Mouse (Mus musculus): Measurements from ENCODE around the gene Fras1. TPM values are rescaled to one million over a fixed set of nuclear protein-coding genes. Genes with fewer than 3 reads are reported as not detected.

Fras1 gene
- total and polyA plus RNA-seq, 3 experiments, result 2.1 to 5.8 (median 5.4) TPM

DNA sequence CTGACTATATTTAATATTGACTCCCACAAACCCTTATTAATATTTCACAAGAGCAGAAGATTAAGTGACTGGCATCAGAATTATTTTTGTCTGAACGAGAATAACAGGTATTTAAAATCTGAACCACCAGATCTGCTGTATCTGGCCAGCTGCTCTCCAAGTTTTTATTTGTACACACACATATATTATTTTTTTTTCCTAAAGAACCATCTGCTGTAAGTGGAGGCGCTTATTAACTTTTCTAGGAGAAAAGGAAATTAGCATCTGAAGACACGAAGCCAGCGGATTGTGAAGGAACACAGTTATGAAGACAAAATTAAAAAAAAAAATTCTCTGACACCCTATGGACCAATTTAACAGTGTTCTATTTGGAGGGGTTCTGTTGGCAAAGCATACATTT lies 43.4 kb downstream of the Fras1 start:
- DNase-seq (ENCODE audit: extremely low read depth), result no peak
- TF ChIP-seq ETS1 (conservative IDR thresholded peaks at IDR 0.05; ENCODE audit: low read depth, low read length), result no peak
- no peak for TF ChIP-seq NRF1 (IDR thresholded peaks at IDR 0.05; ENCODE audit: low read depth, low read length)
- TF ChIP-seq SIN3A (IDR thresholded peaks at IDR 0.05; ENCODE audit: low read length), result no peak
- TF ChIP-seq RAD21 (IDR thresholded peaks at IDR 0.05; ENCODE audit: low read depth, low read length), result no peak
- TF ChIP-seq POLR2A (IDR thresholded peaks at IDR 0.05; ENCODE audit: low read depth, low read length), result no peak
- no peak for TF ChIP-seq CHD1 (IDR thresholded peaks at IDR 0.05; ENCODE audit: low read depth, low read length)
- no peak for TF ChIP-seq JUN (IDR thresholded peaks at IDR 0.05; ENCODE audit: insufficient read depth, low read depth, low read length)
- TF ChIP-seq ZNF384 (IDR thresholded peaks at IDR 0.05; ENCODE audit: low read depth, low read length), result no peak
- no peak for TF ChIP-seq MEF2A (IDR thresholded peaks at IDR 0.05; ENCODE audit: borderline replicate concordance, low read depth, low read length)
- TF ChIP-seq PAX5 (IDR thresholded peaks at IDR 0.05; ENCODE audit: low read length), result no peak
- no peak for TF ChIP-seq JUND (conservative IDR thresholded peaks at IDR 0.05; ENCODE audit: low read depth, low read length)
- Histone ChIP-seq H3K4me1 (ENCODE audit: control insufficient read depth in 1 of 2, insufficient read depth in 2 of 2) (peaks cover 4 to 43% of the 10 kb centered on the region in 2 experiments; a peak in 3 of 4 replicates), H3K9ac (ENCODE audit: insufficient read depth, low read depth) (no peak overlapping the region), H3K79me2 (replicated peaks; ENCODE audit: control insufficient read depth, extremely low read depth, insufficient read depth, poor library complexity, severe bottlenecking) (no peaks in the 10 kb centered on the region), H3K27ac (ENCODE audit: insufficient read depth, low read depth) (no peak overlapping the region), H3K9me3 (replicated peaks; ENCODE audit: low read length) (no peaks in the 10 kb centered on the region), H3K27me3 (replicated peaks) (no peaks in the 10 kb centered on the region), H3K36me3 (replicated peaks in 1 of 2; ENCODE audit: control insufficient read depth in 1 of 2, insufficient read depth in 1 of 2, low read length in 1 of 2) (no peaks in the 10 kb centered on the region), H3K4me2 (ENCODE audit: insufficient read depth, low read depth, poor library complexity, severe bottlenecking) (no peak overlapping the region), H3K4me3 (replicated peaks in 1 of 3; ENCODE audit: low read depth in 2 of 3, low read length in 2 of 3, poor library complexity in 1 of 3) (no peak overlapping the region)
- in situ Hi-C loops (cut with MboI; ENCODE audit: low pct_ligation_motif_present, low pct_unique_long_range_greater_than_20kb, low sequenced_read_pairs) (no loop called here), dilution Hi-C loops (cut with MboI; ENCODE audit: extremely low pct_ligation_motif_present, extremely low pct_unique_long_range_greater_than_20kb, low sequenced_read_pairs) (no loop called here)

DNA sequence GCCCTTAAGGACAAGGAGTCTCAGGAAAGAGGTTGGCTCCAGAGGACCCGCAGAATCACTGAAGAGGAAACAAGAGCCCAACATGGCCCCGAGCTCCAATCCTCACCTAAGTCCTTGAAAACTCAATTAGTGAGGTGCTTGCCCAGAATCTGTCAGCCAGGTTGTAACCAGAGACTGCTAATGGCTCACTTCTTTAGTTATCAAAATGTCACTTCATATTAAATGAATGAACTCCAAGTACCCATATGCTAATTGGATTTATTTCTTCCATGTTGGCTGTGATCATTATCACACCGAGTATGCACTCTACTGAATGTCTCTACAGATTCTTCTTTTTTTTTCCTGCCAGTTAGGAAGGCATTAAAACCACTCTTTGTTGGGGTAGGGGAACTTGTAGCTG lies 47.8 kb downstream of the Fras1 start:
- no peak overlapping the region for H3K4me3 ChIP-seq (replicated peaks in 1 of 3; ENCODE audit: low read depth in 2 of 3, low read length in 2 of 3, poor library complexity in 1 of 3)
- no peaks in the 10 kb centered on the region for H3K27me3 ChIP-seq (replicated peaks)
- dilution Hi-C loops (cut with MboI; ENCODE audit: extremely low pct_ligation_motif_present, extremely low pct_unique_long_range_greater_than_20kb, low sequenced_read_pairs) (no loop called here), in situ Hi-C loops (cut with MboI; ENCODE audit: low pct_ligation_motif_present, low pct_unique_long_range_greater_than_20kb, low sequenced_read_pairs) (no loop called here)
- H3K79me2 ChIP-seq (replicated peaks; ENCODE audit: control insufficient read depth, extremely low read depth, insufficient read depth, poor library complexity, severe bottlenecking), result no peaks in the 10 kb centered on the region
- H3K9ac ChIP-seq (ENCODE audit: insufficient read depth, low read depth), result 0 out of 2 replicates have a peak overlapping the region, but pooled peaks have one; percentile 19
- no peak for DNase-seq (ENCODE audit: extremely low read depth)
- H3K4me2 ChIP-seq (ENCODE audit: insufficient read depth, low read depth, poor library complexity, severe bottlenecking), result no peak overlapping the region
- H3K36me3 ChIP-seq (replicated peaks in 1 of 2; ENCODE audit: control insufficient read depth in 1 of 2, insufficient read depth in 1 of 2, low read length in 1 of 2), result no peaks in the 10 kb centered on the region
- peaks cover 2% of the 10 kb centered on the region for H3K9me3 ChIP-seq (replicated peaks; ENCODE audit: low read length)
- peaks cover 4 to 29% of the 10 kb centered on the region in 2 experiments; a peak in 3 of 4 replicates for H3K4me1 ChIP-seq (ENCODE audit: control insufficient read depth in 1 of 2, insufficient read depth in 2 of 2)
- no peak for TF ChIP-seq MAZ (IDR thresholded peaks at IDR 0.05; ENCODE audit: low read depth, low read length)
- TF ChIP-seq POLR2A (IDR thresholded peaks at IDR 0.05; ENCODE audit: low read depth, low read length), result no peak
- TF ChIP-seq BHLHE40 (IDR thresholded peaks at IDR 0.05; ENCODE audit: low read depth, low read length), result no peak
- no peak for TF ChIP-seq MAX (IDR thresholded peaks at IDR 0.05; ENCODE audit: low read length)
- TF ChIP-seq NELFE (IDR thresholded peaks at IDR 0.05; ENCODE audit: low read depth, low read length), result no peak
- TF ChIP-seq MYC (IDR thresholded peaks at IDR 0.05; ENCODE audit: low read depth, low read length), result no peak
- TF ChIP-seq TCF12 (IDR thresholded peaks at IDR 0.05; ENCODE audit: low read depth, low read length), result no peak
- no peak for TF ChIP-seq HCFC1 (IDR thresholded peaks at IDR 0.05; ENCODE audit: low read depth, low read length)
- no peak for TF ChIP-seq ETS1 (conservative IDR thresholded peaks at IDR 0.05; ENCODE audit: low read depth, low read length)
- no peak for TF ChIP-seq IRF4 (IDR thresholded peaks at IDR 0.05; ENCODE audit: low read depth, low read length)
- TF ChIP-seq NRF1 (IDR thresholded peaks at IDR 0.05; ENCODE audit: low read depth, low read length), result no peak
- no peak for TF ChIP-seq RCOR1 (conservative IDR thresholded peaks at IDR 0.05; ENCODE audit: low read depth, low read length)
- H3K27ac ChIP-seq (ENCODE audit: insufficient read depth, low read depth), result no peak overlapping the region
